Mouse (Mus musculus) lung, postnatal 25 days (tissue): ENCODE measurements around the gene Dnm2.

ENCODE experiments used
- DNase-seq: peaks from one replicate; pipeline ENCODE4 v3.0.0; 2022; ENCODE audit warnings: low spot score

Dnm2 gene

DNA sequence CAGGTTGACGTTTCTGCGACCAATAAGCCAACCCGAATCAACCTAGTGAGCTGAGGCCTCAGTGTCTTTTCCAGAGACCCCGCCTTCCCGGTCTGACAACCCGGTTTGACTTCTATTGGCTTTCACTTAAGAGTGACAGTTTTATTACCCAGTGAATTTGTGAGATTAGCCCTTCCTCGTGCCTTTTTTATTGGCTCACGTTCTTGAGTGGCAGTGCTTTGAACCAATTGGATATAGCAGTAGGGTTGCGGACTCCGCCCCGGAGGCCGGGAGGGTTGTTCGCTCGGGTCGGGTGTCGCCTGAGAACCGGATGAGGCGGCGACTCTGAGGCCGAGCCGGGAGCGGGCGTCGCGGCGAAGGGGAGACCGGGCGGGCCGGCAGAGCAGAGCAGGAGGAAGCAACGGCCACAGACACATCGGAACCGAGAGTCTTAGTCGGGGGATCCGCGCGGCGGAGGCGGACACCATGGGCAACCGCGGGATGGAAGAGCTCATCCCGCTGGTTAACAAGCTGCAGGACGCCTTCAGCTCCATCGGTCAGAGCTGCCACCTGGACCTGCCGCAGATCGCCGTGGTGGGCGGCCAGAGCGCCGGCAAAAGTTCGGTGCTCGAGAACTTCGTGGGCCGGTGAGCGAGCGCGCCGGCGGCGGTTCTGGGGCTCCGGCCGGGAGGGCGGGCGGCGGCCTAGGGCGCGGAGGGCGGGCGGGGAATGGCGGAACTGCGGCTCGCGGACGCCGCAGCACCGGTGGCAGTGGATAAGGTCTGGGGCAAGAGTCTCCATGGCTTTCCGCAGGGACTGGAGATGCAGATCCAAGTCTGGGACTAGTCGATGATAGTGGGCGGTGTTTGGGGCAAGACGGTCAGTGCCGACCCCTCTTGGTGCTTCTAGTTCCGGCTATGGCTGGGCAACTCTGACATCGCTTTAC is at the start of gene Dnm2:
TSS of gene Dnm2 (plus strand) at position 278 of the 925 bp plus-strand sequence.
- peak; percentile 99 for DNase-seq

GRCm38 (mm10) chr9:21379195-21379594 is 45.5 kb upstream of the Dnm2 start:
- no peak for DNase-seq

DNA sequence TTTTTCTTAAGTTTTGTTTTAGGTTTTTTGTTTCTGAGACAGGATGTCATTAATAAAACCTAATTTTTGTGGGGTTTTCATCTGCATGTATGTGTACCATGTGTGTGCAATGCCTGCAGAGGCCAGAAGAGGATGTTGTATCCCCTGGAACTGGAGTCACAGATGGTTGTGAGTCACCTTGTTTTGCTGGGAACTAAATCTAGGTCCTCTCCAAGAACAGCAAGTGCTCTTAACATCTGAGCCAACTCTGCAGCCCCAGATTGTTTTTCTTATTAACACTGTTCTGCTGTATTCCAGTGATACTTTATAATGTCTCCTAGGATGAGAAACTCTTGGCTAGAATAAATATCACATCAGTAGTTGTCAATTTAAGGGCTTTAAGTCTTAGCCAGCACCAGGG is 43.8 kb upstream of the Dnm2 start:
- DNase-seq = no peak

GRCm38 (mm10) chr9:21383966-21384365 is 40.7 kb upstream of the Dnm2 start:
- DNase-seq = no peak

DNA sequence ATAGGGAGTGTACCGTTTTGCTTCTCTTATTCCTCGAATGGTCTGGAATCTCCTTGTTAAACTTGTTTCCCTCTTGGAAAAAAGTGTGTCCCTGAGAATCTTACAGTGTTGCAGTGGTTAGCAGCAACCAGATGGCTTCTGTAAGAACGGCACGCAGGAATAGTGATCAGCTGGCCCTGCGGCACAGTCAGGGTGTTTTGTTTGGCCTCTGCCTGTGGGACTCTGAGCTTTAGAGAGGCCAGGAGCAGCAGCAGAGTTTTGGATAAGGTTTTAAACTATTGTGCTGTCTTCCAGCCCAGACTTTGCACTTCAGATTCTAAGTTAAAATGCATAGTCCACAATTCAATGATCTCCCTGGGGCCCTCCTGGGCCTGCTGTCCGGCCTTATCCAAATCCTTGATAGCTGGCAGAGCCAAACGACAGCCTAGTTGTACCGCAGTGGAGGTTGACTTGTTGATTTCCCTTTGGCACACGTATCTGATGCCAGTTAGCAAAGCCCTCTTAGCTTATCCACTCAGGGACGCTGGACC is 32.0 kb upstream of the Dnm2 start:
- DNase-seq = no peak

DNA sequence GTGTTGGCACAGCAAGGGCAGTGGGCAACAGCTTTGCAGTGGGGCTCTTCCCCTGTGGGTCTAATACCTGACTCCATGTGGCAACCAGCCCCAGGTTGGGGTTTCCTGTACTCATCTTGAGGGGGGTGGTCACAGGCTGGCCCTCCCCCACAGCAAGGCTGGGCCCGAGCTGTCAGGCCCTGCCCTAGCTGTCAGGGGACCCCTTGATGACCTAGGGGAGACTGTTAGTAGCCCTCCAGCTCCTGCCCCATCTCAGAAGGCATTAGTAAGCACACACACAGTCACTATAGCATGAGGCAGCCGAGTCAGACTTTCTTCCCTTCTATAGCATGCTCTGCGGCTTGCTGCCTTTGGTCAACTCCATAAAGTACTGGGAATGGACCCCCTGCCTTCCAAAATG is 29.0 kb upstream of the Dnm2 start:
- DNase-seq = no peak

DNA sequence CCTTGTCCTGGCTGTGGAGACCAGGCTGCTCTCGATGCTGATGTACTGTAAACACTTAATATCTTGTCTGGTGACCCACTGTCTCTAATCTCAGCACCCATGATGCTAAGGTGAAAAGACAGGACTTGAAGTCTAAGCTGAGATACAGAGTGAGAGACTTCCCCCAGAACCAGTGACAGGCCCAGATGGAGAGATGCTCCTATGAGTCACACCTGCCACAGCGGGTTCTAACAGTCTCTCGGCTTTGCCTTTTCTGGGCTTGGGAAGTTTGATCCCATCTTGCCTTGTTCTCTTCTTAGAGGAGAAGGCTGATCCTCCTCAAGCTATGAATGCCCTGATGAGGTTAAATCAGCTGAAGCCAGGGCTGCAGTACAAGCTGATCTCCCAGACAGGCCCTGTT is 27.5 kb upstream of the Dnm2 start:
- no peak for DNase-seq

GRCm38 (mm10) chr9:21401042-21401441 is 23.7 kb upstream of the Dnm2 start:
- DNase-seq = no peak

DNA sequence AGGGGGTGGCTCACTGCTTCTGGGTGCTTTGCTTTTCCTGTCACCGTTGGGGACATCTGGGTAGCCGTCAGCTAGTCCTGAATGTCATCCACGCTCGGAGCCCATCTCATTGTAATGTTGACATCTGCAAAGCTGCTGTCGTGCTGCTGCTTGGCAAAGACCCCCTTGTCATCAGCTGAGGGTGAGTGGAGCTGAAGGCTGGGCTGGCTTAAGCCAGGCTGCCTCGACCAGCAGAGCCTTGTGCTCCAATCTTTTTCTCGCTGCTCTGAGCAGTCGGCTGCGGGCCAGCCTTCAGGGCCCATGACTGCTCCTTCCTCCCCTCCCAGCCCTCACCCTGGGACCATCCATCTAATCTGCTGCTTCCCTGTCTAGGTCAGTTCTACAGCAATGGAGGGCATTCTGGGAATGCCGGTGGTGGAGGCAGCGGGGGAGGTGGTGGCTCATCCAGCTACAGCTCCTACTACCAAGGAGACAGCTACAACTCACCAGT is 21.9 kb upstream of the Dnm2 start:
- no peak for DNase-seq

DNA sequence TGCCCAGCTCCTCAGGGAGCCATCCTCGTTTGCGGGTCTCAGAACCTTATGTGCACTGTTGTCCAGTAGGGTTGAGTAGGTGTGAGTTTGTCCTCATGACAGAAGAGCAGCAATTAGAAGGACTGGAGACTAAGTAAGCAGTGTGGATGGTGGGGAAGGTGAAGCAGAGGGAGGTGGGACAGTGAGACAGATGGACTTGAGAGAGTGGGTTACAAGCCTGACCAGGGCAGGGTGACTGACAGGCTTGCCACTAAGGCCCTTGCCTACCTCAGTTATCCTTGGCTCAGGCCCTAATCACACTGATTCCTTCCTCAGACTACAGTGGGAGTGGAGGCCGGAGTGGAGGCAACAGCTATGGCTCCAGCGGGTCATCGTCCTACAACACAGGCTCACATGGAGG is 21.0 kb upstream of the Dnm2 start:
- no peak for DNase-seq

- DNase-seq = no peak
These were observed 19.2 kb upstream of the Dnm2 start for GRCm38 (mm10) chr9:21405525-21405924.

- peak; percentile 14 for DNase-seq
These were observed 16.8 kb upstream of the Dnm2 start for GRCm38 (mm10) chr9:21407951-21408350.

DNA sequence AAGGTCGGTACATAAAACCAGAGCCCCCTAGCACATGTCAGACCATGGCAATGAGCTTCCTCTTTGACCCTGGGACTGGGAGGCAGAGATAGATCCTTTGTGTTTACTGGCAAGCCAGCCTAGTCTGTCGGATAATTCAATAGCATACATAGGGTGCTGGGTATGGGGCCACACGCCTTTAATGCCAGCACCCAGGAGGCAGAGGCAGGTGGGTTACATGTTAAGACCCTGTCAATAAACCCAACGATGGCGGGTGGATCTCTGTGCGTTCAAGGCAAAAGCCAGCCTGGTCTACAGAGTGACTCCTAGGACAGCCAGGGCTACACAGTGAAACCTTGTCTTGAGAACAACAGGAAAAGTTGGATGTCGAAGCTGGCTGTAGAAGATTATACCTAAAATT is 16.1 kb upstream of the Dnm2 start:
- no peak for DNase-seq

GRCm38 (mm10) chr9:21409592-21410317 is 15.0 kb upstream of the Dnm2 start:
- DNase-seq = peak; percentile 85

GRCm38 (mm10) chr9:21411669-21412550 is 12.8 kb upstream of the Dnm2 start, which contains the start of gene Qtrt1:
Gene Qtrt1, plus strand, starts transcription at chr9:21411837.
- peak; percentile 90 for DNase-seq

DNA sequence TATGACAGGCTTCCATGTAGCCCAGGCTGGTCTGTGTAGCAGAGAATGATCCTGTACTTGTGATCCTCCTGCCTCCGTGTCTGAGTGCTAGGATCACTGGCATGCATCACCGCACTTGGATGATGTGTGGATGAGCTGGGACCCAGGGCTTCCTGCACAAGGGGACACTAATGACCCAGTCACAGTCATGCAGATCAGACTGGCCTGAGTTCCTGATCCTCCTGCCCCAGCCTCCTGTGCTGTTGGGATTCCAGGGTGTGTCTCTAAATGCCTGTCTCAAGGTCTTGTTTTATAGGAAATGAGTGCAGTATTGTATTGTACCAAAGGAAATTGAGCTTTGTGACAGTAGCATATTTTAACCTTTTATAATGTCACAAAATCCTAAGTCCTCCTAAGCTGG is 6.8 kb upstream of the Dnm2 start:
- no peak for DNase-seq

- no peak for DNase-seq
These were observed 5.1 kb upstream of the Dnm2 start for GRCm38 (mm10) chr9:21419646-21420045.

DNA sequence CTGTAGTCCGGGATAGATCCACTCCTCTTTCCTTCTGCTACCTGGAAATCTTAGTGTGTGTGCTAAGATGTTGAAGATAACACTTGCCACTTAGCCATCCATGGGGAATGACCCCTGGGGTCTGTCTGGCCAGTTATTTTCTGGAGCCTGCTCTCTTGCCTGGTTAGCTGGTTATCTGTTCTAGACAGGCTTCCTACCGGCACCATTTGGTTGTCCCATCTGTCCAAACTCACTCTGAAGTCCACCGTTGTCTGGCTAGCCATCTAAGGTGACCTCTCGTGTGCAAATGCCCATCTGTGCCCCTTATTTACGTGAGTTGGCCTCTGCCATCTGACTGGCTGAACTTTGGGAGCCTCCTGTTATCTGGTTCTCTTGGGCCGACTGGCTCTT is 843 bp downstream of the Dnm2 start:
- DNase-seq = no peak

- DNase-seq = peak; percentile 62
These were observed 1.3 kb downstream of the Dnm2 start for GRCm38 (mm10) chr9:21426013-21426412.

DNA sequence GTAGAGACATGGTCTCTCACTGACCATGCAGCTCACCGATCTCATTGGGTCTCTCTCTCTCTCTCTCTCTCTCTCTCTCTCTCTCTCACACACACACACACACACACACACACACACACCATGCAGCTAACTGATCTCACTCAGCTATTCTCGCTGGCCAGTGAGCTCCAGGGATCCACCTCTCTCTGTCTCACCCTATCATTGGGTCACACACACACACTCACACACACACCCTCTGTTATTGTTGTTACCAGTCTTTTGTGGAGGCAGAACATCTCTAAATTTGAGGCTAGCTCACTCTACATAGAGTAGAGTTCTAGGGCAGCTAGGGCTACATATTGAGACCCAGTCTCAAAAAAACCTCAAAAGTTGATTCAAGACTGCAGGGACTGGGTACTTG is 1.8 kb downstream of the Dnm2 start:
- no peak for DNase-seq

- no peak for DNase-seq
These were observed 3.1 kb downstream of the Dnm2 start for GRCm38 (mm10) chr9:21427773-21428172.

GRCm38 (mm10) chr9:21428178-21428577 is 3.5 kb downstream of the Dnm2 start:
- no peak for DNase-seq
